Mouse (Mus musculus) thymus, postnatal 4 days (tissue): ENCODE results near the gene Xylb.

Experiments
- DNase-seq: peaks from one replicate; pipeline ENCODE4 v3.0.0; 2021

Gene Xylb

GRCm38 (mm10) chr9:119357331-119358057 is at the start of gene Xylb:
Gene Xylb, plus strand, starts transcription at chr9:119357381.
- DNase-seq: peak; percentile 94

GRCm38 (mm10) chr9:119309067-119309466 is 48.1 kb upstream of the Xylb start:
- no peak for DNase-seq

GRCm38 (mm10) chr9:119313096-119313495 is 44.1 kb upstream of the Xylb start:
- no peak for DNase-seq

- no peak for DNase-seq
Observed at GRCm38 (mm10) chr9:119318891-119319290, 38.3 kb upstream of the Xylb start.

- DNase-seq: no peak
Observed at GRCm38 (mm10) chr9:119320446-119320845, 36.7 kb upstream of the Xylb start.

GRCm38 (mm10) chr9:119320946-119321345 is 36.2 kb upstream of the Xylb start:
- no peak for DNase-seq

- DNase-seq: no peak
Observed at GRCm38 (mm10) chr9:119321392-119322229, 35.6 kb upstream of the Xylb start.

GRCm38 (mm10) chr9:119322289-119323259 is 34.6 kb upstream of the Xylb start, which contains the start of gene Oxsr1:
Gene Oxsr1, minus strand, starts transcription at chr9:119322427.
- peak; percentile 98 for DNase-seq

GRCm38 (mm10) chr9:119323260-119323645 is 33.9 kb upstream of the Xylb start:
- DNase-seq: no peak

- no peak for DNase-seq
Observed at GRCm38 (mm10) chr9:119324130-119324529, 33.1 kb upstream of the Xylb start.

GRCm38 (mm10) chr9:119328488-119328887 is 28.7 kb upstream of the Xylb start:
- DNase-seq: no peak

- no peak for DNase-seq
Observed at GRCm38 (mm10) chr9:119330186-119330963, 26.8 kb upstream of the Xylb start.

GRCm38 (mm10) chr9:119334324-119334723 is 22.9 kb upstream of the Xylb start:
- DNase-seq: peak; percentile 35

GRCm38 (mm10) chr9:119334834-119335233 is 22.3 kb upstream of the Xylb start:
- no peak for DNase-seq

GRCm38 (mm10) chr9:119335571-119335970 is 21.6 kb upstream of the Xylb start:
- no peak for DNase-seq

GRCm38 (mm10) chr9:119337842-119338241 is 19.3 kb upstream of the Xylb start:
- DNase-seq: no peak

- DNase-seq: no peak
Observed at GRCm38 (mm10) chr9:119338350-119338749, 18.8 kb upstream of the Xylb start.

- peak; percentile 53 for DNase-seq
Observed at GRCm38 (mm10) chr9:119339106-119339505, 18.1 kb upstream of the Xylb start.

GRCm38 (mm10) chr9:119339558-119340211 is 17.5 kb upstream of the Xylb start, which contains the start of gene Acaa1a:
Gene Acaa1a, plus strand, starts transcription at chr9:119339676.
- DNase-seq: peak; percentile 77

GRCm38 (mm10) chr9:119340212-119340580 is 17.0 kb upstream of the Xylb start:
- DNase-seq: no peak
